Mouse (Mus musculus) retina, adult 2 months (tissue): ENCODE results near the gene Eif4g3.

Experiments used
- DNase-seq: peaks from one replicate; pipeline ENCODE4 v3.0.0-alpha.2; 2012; ENCODE audit warnings: low read depth, low spot score

The Eif4g3 gene

GRCm38 (mm10) chr4:138063372-138064265 lies 70.8 kb downstream of the Eif4g3 start:
- no peak for DNase-seq

GRCm38 (mm10) chr4:138064882-138065592 lies 72.2 kb downstream of the Eif4g3 start:
- no peak for DNase-seq

DNA sequence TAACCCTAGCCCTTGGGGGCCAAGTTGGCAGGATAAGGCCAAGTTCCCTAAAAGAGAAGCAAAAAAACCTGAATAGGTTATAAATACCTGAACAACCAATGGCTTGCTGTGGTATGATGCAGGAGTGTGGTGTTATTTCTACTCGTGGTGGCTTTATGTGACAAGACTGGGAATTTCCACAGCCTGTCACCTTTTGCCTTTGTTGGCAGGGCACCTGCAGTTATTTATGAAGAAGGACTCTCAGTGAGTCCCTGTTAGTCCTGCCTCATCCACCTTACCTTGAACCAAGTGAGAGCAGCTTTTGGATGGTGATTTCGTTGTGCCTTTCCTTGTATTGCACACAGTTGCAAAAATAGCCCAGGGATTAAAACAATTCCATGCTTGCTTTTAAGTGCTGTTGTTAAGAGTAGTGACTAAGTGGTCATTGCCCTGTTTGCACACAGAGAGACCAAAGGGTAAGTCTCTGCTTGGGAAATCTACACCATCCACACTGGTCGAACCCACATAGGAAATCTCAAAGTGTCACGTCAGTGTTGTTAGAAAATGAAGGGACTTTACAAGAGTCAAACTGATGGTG lies 72.9 kb downstream of the Eif4g3 start:
- no peak for DNase-seq

- DNase-seq = no peak
These were observed 73.6 kb downstream of the Eif4g3 start for GRCm38 (mm10) chr4:138066421-138066820.

- DNase-seq = no peak
These were observed 75.0 kb downstream of the Eif4g3 start for GRCm38 (mm10) chr4:138067858-138068257.

GRCm38 (mm10) chr4:138068598-138068997 lies 75.8 kb downstream of the Eif4g3 start:
- DNase-seq = no peak

- DNase-seq = no peak
These were observed 76.5 kb downstream of the Eif4g3 start for GRCm38 (mm10) chr4:138069371-138069770.

- DNase-seq = no peak
These were observed 78.7 kb downstream of the Eif4g3 start for GRCm38 (mm10) chr4:138071497-138071896.

DNA sequence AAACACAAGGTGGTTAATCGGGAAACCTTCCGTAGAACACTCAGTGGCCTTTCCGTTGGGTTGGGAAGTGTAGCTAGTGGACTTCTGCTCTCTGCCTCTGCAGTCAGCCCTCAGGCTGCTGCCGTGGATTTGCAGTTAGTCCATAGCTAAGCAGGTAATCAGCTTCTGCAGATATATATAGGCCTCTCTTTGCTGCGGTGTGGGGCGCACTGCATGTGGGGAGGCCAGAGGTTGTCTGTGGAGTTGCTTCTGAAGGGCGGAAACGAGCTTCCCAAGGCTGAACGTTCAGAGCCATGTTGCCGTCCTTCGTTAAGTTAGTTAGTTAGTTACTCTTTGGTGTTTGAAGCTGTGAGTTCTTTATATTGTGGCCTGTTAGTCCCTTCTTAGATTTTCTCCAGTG lies 80.3 kb downstream of the Eif4g3 start:
- DNase-seq = peak; percentile 69

DNA sequence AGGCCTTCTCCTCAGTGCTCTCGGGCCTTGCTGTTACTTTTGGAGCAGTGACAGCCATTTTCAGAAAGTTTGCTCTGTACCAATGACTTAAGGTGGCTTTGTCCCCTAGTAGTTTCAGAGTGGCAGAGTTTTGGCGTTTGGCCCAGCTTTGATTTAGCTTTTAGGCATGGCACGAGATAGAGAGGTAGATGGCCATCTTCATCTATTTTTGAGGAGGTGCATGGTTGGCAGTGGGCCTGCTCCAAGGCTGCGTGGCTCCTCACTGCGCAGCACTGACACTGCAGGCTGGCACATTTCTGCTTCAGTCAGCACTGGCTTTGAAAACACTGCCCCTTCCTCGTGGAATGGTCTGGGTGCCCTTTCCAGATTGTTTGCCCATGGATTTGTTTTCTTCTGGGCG lies 80.7 kb downstream of the Eif4g3 start:
- no peak for DNase-seq

DNA sequence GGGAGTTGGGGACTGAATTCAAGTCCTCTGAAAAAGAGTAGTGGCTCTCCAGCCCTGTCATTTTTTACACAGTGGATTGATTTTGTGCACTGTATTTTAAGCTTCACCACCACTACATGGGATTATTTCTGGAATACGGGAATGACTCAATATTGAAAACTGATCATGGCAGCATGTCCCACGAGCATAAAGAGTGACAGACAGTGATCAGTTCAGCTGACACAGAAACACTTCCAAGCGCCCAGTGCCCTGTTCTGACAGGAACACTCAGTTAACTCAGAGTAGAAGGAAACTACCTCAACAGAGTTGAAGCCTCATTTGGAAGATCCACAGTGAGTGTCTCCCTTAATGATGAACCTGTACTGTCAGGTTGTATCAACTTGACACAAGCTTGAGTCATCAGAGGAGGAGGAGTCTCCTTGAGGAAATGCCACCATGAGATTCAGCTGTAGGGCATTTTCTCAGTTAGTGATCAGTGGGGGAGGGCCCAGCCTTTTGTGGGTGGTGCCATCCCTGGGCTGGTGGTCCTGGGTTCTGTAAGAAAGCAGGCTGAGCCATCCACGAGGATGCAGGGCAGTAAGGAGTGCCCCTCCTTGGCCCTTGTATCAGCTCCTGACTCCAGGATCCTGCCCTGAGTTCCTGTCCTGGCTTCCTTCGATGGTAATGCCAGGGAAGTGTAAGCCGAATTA lies 82.2 kb downstream of the Eif4g3 start:
- DNase-seq = no peak

GRCm38 (mm10) chr4:138077663-138078295 lies 85.0 kb downstream of the Eif4g3 start:
- no peak for DNase-seq

GRCm38 (mm10) chr4:138079234-138079633 lies 86.4 kb downstream of the Eif4g3 start:
- DNase-seq = no peak

GRCm38 (mm10) chr4:138082466-138082865 lies 89.6 kb downstream of the Eif4g3 start:
- DNase-seq = no peak

- no peak for DNase-seq
These were observed 91.3 kb downstream of the Eif4g3 start for GRCm38 (mm10) chr4:138084103-138084502.

DNA sequence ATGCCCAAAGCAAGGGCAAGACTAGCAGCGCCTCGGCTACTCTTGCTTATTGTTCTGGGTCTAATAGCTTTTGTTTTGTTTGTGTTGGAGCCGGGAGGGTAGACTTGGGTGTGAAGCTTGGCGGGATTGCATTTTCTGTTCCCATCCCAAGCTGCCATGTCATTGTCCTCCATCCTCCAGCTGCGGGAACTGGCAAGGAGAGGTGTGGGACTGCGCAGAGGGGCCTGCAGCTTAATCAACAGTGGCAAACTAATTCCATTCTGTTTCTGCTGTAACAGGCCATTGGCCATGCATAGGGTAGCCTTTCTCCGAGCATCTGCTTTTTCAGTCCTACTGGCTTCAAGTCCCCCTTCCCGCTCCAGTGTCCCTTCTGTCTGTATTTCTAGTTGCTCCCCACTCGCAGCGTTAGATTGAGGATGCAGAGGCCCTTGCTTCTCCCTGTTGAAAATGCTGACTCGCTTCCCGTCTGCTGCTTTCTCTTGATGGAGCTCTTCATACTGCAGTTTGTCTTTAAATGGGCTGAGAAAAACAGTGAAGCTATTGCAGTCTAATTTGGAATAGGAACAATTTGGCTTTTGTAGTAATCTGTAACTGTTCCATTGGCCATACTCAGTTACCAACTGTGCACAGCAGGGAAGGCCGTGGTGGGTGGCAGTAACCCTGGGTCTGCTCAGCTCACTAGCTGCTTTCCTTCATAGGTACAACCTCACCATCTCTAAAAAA lies 92.2 kb downstream of the Eif4g3 start:
- no peak for DNase-seq

DNA sequence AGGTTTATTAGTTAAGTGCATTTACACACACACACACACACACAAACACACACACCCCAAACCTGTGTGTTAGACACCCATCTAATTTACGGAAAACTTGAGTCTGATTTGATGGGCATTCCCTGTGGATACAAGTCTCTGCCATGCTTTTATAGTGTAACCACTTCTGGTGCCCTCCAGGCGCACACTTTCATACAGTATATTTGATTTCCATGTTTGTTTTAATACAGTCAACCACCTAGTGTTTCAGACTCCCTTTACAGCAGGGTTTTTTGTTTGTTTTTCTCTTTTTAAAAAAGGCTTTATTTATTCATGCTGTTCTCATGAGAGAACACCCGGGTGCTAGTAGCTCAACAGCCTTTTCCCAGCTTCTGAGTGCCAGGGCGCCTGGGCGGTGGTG lies 94.1 kb downstream of the Eif4g3 start:
- DNase-seq = no peak

DNA sequence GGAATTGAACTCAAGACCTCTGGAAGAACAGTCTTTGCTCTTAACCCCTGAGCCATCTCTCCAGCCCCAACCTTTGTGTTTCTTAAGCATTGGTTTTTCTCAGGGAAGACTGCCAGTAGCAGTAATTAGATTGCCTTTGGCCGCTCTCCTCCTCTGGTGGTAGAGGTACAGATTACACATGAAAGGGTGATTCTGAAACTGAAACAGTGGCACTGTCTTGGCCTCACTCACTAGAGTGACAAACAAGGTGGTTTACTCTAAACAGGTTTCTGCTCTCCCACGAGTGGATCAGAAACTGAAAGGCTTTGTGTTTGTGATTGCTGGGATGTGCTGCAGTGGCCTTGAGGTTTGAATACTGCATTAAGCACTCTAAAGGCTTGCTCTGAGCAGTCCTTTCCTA lies 96.7 kb downstream of the Eif4g3 start:
- DNase-seq = no peak

GRCm38 (mm10) chr4:138091562-138092194 lies 98.9 kb downstream of the Eif4g3 start:
- no peak for DNase-seq

DNA sequence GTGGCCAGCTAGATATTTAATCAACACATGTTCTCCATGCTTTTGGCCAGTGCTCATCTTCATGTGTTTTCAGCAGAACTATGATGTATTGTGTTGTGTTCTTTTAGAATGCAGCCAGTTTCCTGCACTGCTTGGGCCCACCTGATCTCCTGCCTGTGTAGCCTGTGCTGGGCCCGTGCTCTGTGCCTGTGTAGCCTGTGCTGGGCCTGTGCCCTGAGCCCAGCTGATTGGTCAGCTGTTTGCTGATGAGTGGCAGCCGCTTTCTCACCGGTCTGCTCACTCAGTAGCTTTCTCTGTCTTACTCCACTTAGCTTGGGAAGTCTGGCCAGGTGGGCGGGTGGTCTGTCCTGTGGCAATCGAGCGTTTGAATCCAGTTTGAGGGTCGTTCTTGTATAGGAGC lies 107.6 kb downstream of the Eif4g3 start:
- DNase-seq = no peak
